Mouse (Mus musculus) liver, embryonic 14.5 days (tissue): Measurements from ENCODE around the gene Npr2. TPM values are rescaled to one million over a fixed set of nuclear protein-coding genes. Genes with fewer than 3 reads are reported as not detected.
A peak's percentile ranks its signal among the peaks of the same experiment; 100 is the strongest.

Experiments
- ATAC-seq: fragments of 200-750 bp; cut with Nextera tagmentation; 2 replicates; pipeline ENCODE4 v1.8.0; 2017; ENCODE audit warnings: moderate number of reproducible peaks, mild to moderate bottlenecking, moderate library complexity; ENCODE audit not compliant: insufficient read depth
- DNase-seq, 3 experiments: peaks; one replicate each; pipeline ENCODE4 v3.0.0-alpha.2; 2012 to 2013; ENCODE audit warnings: low read depth in 3 of 3, low spot score in 3 of 3
- H3K27ac ChIP-seq: fragments of 300-500 bp; sonication (generic); 2 replicates; pipeline ENCODE4 v1.5.1; 2014; ENCODE audit warnings: moderate library complexity, mild to moderate bottlenecking, control low read depth, inconsistent platforms
- H3K27me3 ChIP-seq: fragments of 300-500 bp; sonication (generic); 2 replicates; pipeline ENCODE4 v1.6.1; 2014; ENCODE audit warnings: mild to moderate bottlenecking, low read length, moderate library complexity; ENCODE audit not compliant: control insufficient read depth, insufficient read depth
- H3K36me3 ChIP-seq: fragments of 300-500 bp; sonication (generic); replicated peaks from 2 replicates; pipeline ENCODE4 v1.6.1; 2014; ENCODE audit warnings: low read depth; ENCODE audit not compliant: control insufficient read depth, insufficient read depth
- H3K4me1 ChIP-seq, 2 experiments: fragments of 200-500 bp in 1 of 2; fragments of 300-500 bp in 1 of 2; sonication (generic) in 1 of 2; replicated peaks; 2 replicates each; pipeline ENCODE4 v1.6.1; 2012 to 2014; ENCODE audit warnings: antibody characterized with exemption in 1 of 2, inconsistent platforms in 1 of 2, low read length in 1 of 2; ENCODE audit not compliant: control insufficient read depth in 2 of 2, insufficient read depth in 2 of 2
- H3K4me2 ChIP-seq: fragments of 300-500 bp; sonication (generic); 2 replicates; pipeline ENCODE4 v1.6.1; 2014; ENCODE audit warnings: low read depth, mild to moderate bottlenecking, control low read depth, moderate library complexity
- H3K4me3 ChIP-seq, 2 experiments: fragments of 200-500 bp in 1 of 2; fragments of 300-500 bp in 1 of 2; sonication (generic) in 1 of 2; 2 replicates each; pipeline ENCODE4 v1.5.1; 2012 to 2014; ENCODE audit warnings: low read depth in 2 of 2, low read length in 2 of 2, mild to moderate bottlenecking in 2 of 2, control low read depth in 1 of 2, inconsistent platforms in 1 of 2, moderate library complexity in 1 of 2; ENCODE audit not compliant: insufficient read depth in 1 of 2
- H3K9ac ChIP-seq: fragments of 300-500 bp; sonication (generic); replicated peaks from 2 replicates; pipeline ENCODE4 v1.6.1; 2014; ENCODE audit warnings: mild to moderate bottlenecking, control low read depth, moderate library complexity
- H3K9me3 ChIP-seq: fragments of 300-500 bp; sonication (generic); 2 replicates; pipeline ENCODE4 v1.6.1; 2016; ENCODE audit warnings: low read length, mixed read lengths; ENCODE audit not compliant: control insufficient read depth
- CTCF ChIP-seq: IDR thresholded peaks from 2 replicates; pipeline ENCODE4 v1.5.1; 2016; ENCODE audit warnings: antibody characterized with exemption, low read depth, control low read depth
- EP300 ChIP-seq: IDR thresholded peaks from 2 replicates; pipeline ENCODE4 v1.6.1; 2016; ENCODE audit warnings: antibody characterized with exemption, low read depth
- WGBS: fragments of 180-500 bp; shearing (Covaris S2); extraction: QIAGEN DNeasy Blood & Tissue Kit; methylation state at CpG from one replicate; pipeline ENCODE4 v1.1.7; 2014; ENCODE audit not compliant: insufficient replicate concordance; 5-methylcytosine and 5-hydroxymethylcytosine counted together
- polyA plus RNA-seq, 2 experiments: library from polyadenylated mRNA; depleted of rRNA in 1 of 2; stranded (reverse) in 1 of 2; unstranded in 1 of 2; fragments of >200 nt; fragmentation: Nextera tagmentation in 1 of 2; extraction: Ambion mirVana in 1 of 2; gene quantifications; 2 replicates each; pipeline versions ENCODE4 v1.2.1 to v1.2.3; 2012 to 2014

Gene Npr2
- polyA plus RNA-seq, 2 experiments = 0.72 to 1.7 TPM

DNA sequence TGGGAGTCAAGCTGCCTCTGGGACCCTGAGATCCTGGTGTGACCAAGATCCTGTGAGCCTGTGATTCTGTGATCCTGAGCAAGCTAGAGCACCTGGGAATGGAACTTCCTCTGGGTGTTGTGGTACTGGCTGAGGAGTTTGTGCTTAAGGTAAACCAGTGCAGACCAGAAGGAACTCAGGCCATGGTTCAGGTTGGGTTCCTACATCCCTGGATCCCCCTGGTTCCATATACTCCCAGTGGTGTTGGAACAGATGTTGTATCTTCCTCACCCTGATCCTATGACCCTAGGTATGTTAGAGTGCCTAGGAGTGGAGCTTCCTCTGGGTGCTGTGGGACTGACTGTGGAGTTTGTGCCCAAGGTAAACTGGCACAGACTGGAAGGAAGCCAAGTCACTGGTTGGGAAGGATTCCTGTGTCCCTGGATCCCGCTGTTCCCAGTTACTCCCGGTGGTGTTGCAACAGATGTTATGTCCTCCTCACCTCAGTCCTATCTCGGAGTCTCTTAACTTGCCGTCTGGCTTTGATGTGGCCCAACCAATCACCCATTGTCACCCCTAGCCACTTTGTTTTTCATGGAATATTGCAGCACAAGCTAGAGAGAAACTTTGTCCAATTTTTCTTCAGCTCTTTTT, 11.5 kb upstream of the Npr2 start:
- Histone ChIP-seq H3K4me2 (no peak overlapping the region), H3K27me3 (no peaks in the 10 kb centered on the region), H3K9ac (no peak overlapping the region), H3K27ac (no peak overlapping the region), H3K4me1 (no peaks in the 10 kb centered on the region), H3K9me3 (peaks cover 5% of the 10 kb centered on the region), H3K4me3 (no peak overlapping the region), H3K36me3 (no peaks in the 10 kb centered on the region)
- ATAC-seq (no peak), DNase-seq (no peak)
- 65% methylated on average over 4 of the region's 4 CpGs for WGBS
- TF ChIP-seq EP300 (no peak), CTCF (no peak)

DNA sequence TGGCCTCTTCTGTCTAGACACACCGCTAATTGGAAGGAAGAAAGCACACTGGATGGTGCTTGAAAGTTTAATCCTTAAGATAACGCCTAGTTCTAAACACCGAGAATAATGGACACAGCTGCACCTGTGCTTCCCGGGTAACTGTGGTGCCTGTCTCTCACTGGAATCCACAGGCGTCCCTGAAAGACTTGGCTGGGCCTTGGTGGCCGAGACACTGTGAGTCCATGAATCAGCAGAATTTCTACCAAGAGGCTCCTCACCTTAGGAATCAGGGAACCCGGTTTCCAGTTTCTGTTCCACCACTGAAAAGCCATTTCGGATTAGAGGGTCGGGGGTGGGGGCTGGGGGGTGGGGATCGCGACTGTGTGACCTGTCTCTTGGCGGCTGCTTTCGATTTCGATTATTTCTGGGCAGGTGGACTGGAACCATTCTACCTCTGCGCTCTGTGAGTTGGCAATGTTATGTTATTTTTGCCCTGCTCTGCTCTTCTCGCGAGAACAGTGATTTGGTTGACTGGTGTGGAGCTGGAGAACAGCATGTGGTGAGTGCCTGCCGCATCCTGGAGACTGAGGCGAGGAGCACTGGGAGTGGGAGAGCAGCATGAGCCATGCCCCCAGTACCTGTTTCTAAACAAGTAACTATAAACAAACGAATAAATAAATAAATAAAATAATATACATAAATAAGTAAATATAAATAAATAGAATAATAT, 2.5 kb upstream of the Npr2 start:
- ATAC-seq (peak; percentile 60; the same call in 1 of the 2 replicates), DNase-seq (peak in 2 of 3 experiments; percentile 34 to 49)
- Histone ChIP-seq H3K9ac (no peak overlapping the region; the same call in 1 of the 2 replicates), H3K27ac (no peak overlapping the region), H3K9me3 (peaks cover 8% of the 10 kb centered on the region), H3K4me2 (peak overlapping the region; percentile 40), H3K27me3 (peaks cover 26% of the 10 kb centered on the region), H3K4me1 (peaks cover 0 to 9% of the 10 kb centered on the region in 2 experiments; a peak in 2 of 4 replicates), H3K4me3 (no peak overlapping the region), H3K36me3 (no peaks in the 10 kb centered on the region)
- WGBS = 38% methylated on average over 20 of the region's 20 CpGs
- TF ChIP-seq CTCF (0 out of 2 replicates have a peak, but pooled peaks have one; percentile 8), EP300 (no peak)

DNA sequence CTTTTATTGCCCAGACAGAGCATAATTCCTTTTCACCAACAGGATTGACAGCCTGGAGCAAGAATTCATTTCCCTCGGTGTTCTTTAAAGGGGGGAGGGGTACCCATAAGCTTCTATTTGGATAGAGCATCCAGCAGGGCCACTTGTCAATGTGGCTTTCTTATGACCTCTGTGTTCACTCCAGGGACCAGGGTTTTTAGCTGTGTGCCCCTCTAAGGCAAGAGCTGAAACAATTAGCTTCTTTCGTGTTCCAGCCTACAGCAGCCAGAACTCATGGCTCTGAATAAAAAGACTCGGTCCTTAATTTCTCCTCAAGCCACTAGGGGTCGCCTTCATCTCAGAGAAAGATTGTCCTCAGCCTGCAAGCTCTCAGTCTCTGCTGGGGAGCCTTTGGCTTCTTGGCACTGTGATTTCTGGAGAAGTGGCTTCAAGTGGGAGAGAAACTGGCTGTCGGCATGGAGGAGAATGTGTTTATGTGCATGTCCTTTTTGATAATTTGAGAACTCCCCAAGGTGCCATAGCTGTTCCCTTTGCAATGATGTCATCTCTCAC, 1.6 kb upstream of the Npr2 start:
- Histone ChIP-seq H3K27ac (no peak overlapping the region), H3K4me3 (no peak overlapping the region), H3K9ac (no peak overlapping the region), H3K4me2 (peak overlapping the region; percentile 16), H3K36me3 (no peaks in the 10 kb centered on the region), H3K9me3 (peaks cover 5% of the 10 kb centered on the region), H3K27me3 (peaks cover 26% of the 10 kb centered on the region), H3K4me1 (peaks cover 0 to 9% of the 10 kb centered on the region in 2 experiments; a peak in 2 of 4 replicates)
- WGBS = 10% methylated on average over 5 of the region's 5 CpGs
- ATAC-seq = peak; percentile 52
- TF ChIP-seq CTCF (peak; percentile 87), EP300 (no peak)
- DNase-seq = peak; percentile 62 to 68 (median 65)

DNA sequence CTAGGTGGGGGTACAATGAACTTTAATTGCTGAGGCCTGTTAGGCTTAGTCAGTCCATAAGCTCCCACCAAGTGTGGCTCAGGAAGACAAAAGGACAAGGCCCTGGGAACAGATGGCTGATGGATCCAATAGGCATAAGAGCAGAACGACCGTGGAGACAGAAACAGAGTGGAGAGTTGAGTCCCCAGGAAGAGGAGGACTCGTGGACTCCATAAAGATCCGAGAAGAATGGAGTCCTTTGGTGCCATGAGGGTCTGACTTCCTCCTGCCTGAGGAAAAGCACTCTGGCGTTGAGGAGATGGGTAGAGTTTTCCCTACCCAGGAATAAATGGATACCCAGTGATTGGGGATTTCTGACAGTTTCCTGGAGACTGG, 1.1 kb upstream of the Npr2 start:
- no peak for TF ChIP-seq CTCF
- no peak for TF ChIP-seq EP300
- peaks cover 0 to 9% of the 10 kb centered on the region in 2 experiments; a peak in 2 of 4 replicates for H3K4me1 ChIP-seq
- H3K27ac ChIP-seq = no peak overlapping the region
- no peak overlapping the region; the same call in none of the 2 replicates for H3K4me2 ChIP-seq
- H3K9ac ChIP-seq = no peak overlapping the region
- H3K36me3 ChIP-seq = no peaks in the 10 kb centered on the region
- H3K9me3 ChIP-seq = no peaks in the 10 kb centered on the region; the same call in 1 of the 2 replicates
- no peak for ATAC-seq
- no peak overlapping the region; a peak in 1 of 4 replicates for H3K4me3 ChIP-seq
- DNase-seq = no peak
- WGBS = 19% methylated on average over 5 of the region's 5 CpGs
- H3K27me3 ChIP-seq = peaks cover 26% of the 10 kb centered on the region
